Mouse (Mus musculus): Measurements from ENCODE around the gene Nsl1. TPM values are rescaled to one million over a fixed set of nuclear protein-coding genes. Genes with fewer than 3 reads are reported as not detected.

The Nsl1 gene
- total RNA-seq, 1 experiment from 2014 or later = 2.9 TPM

GRCm38 (mm10) chr1:191085597-191085996 is 22.8 kb downstream of the Nsl1 start:
- ATAC-seq (replicated peaks; ENCODE audit: insufficient number of reproducible peaks, low FRiP score, low TSS enrichment, poor library complexity, severe bottlenecking) = peak; percentile 93

- ATAC-seq (replicated peaks; ENCODE audit: insufficient number of reproducible peaks, low FRiP score, low TSS enrichment, poor library complexity, severe bottlenecking) = no peak
These were observed 23.6 kb downstream of the Nsl1 start for GRCm38 (mm10) chr1:191086304-191086878.

GRCm38 (mm10) chr1:191086960-191087359 is 24.1 kb downstream of the Nsl1 start:
- no peak for ATAC-seq (replicated peaks; ENCODE audit: insufficient number of reproducible peaks, low FRiP score, low TSS enrichment, poor library complexity, severe bottlenecking)

GRCm38 (mm10) chr1:191087955-191088354 is 25.1 kb downstream of the Nsl1 start:
- ATAC-seq (replicated peaks; ENCODE audit: insufficient number of reproducible peaks, low FRiP score, low TSS enrichment, poor library complexity, severe bottlenecking) = no peak

- ATAC-seq (replicated peaks; ENCODE audit: insufficient number of reproducible peaks, low FRiP score, low TSS enrichment, poor library complexity, severe bottlenecking) = no peak
These were observed 26.5 kb downstream of the Nsl1 start for GRCm38 (mm10) chr1:191089355-191089754.

GRCm38 (mm10) chr1:191092050-191092449 is 29.2 kb downstream of the Nsl1 start:
- no peak for ATAC-seq (replicated peaks; ENCODE audit: insufficient number of reproducible peaks, low FRiP score, low TSS enrichment, poor library complexity, severe bottlenecking)

- ATAC-seq (replicated peaks; ENCODE audit: insufficient number of reproducible peaks, low FRiP score, low TSS enrichment, poor library complexity, severe bottlenecking) = no peak
These were observed 30.8 kb downstream of the Nsl1 start for GRCm38 (mm10) chr1:191093578-191093977.

- ATAC-seq (replicated peaks; ENCODE audit: insufficient number of reproducible peaks, low FRiP score, low TSS enrichment, poor library complexity, severe bottlenecking) = no peak; the same call in 1 of the 2 replicates
These were observed 32.2 kb downstream of the Nsl1 start for GRCm38 (mm10) chr1:191095019-191095418.

- ATAC-seq (replicated peaks; ENCODE audit: insufficient number of reproducible peaks, low FRiP score, low TSS enrichment, poor library complexity, severe bottlenecking) = no peak
These were observed 34.3 kb downstream of the Nsl1 start for GRCm38 (mm10) chr1:191096871-191097681.

GRCm38 (mm10) chr1:191097802-191098747 is 35.3 kb downstream of the Nsl1 start, which contains the start of gene Batf3:
Gene Batf3 (plus strand): TSS chr1:191097847.
- 0 out of 2 replicates have a peak, but pooled peaks have one; percentile 34 for ATAC-seq (replicated peaks; ENCODE audit: insufficient number of reproducible peaks, low FRiP score, low TSS enrichment, poor library complexity, severe bottlenecking)

- ATAC-seq (replicated peaks; ENCODE audit: insufficient number of reproducible peaks, low FRiP score, low TSS enrichment, poor library complexity, severe bottlenecking) = no peak
These were observed 36.3 kb downstream of the Nsl1 start for GRCm38 (mm10) chr1:191099114-191099513.

- ATAC-seq (replicated peaks; ENCODE audit: insufficient number of reproducible peaks, low FRiP score, low TSS enrichment, poor library complexity, severe bottlenecking) = no peak
These were observed 37.0 kb downstream of the Nsl1 start for GRCm38 (mm10) chr1:191099772-191100291.

GRCm38 (mm10) chr1:191102730-191103370 is 40.0 kb downstream of the Nsl1 start:
- no peak for ATAC-seq (replicated peaks; ENCODE audit: insufficient number of reproducible peaks, low FRiP score, low TSS enrichment, poor library complexity, severe bottlenecking)

GRCm38 (mm10) chr1:191105246-191105645 is 42.4 kb downstream of the Nsl1 start:
- ATAC-seq (replicated peaks; ENCODE audit: insufficient number of reproducible peaks, low FRiP score, low TSS enrichment, poor library complexity, severe bottlenecking) = no peak

- no peak for ATAC-seq (replicated peaks; ENCODE audit: insufficient number of reproducible peaks, low FRiP score, low TSS enrichment, poor library complexity, severe bottlenecking)
These were observed 44.5 kb downstream of the Nsl1 start for GRCm38 (mm10) chr1:191107306-191107705.

GRCm38 (mm10) chr1:191109907-191110306 is 47.1 kb downstream of the Nsl1 start:
- no peak for ATAC-seq (replicated peaks; ENCODE audit: insufficient number of reproducible peaks, low FRiP score, low TSS enrichment, poor library complexity, severe bottlenecking)

- peak; percentile 66 for ATAC-seq (replicated peaks; ENCODE audit: insufficient number of reproducible peaks, low FRiP score, low TSS enrichment, poor library complexity, severe bottlenecking)
These were observed 48.3 kb downstream of the Nsl1 start for GRCm38 (mm10) chr1:191111146-191111545.

GRCm38 (mm10) chr1:191114868-191115267 is 52.1 kb downstream of the Nsl1 start:
- peak; percentile 68 for ATAC-seq (replicated peaks; ENCODE audit: insufficient number of reproducible peaks, low FRiP score, low TSS enrichment, poor library complexity, severe bottlenecking)
